8 mouse cellular contexts compared by ENCODE assay signal in genomic region chr19:41763870-41764660, GRCm38 (mm10). TPM values are rescaled to one million over a fixed set of nuclear protein-coding genes. Genes with fewer than 3 reads are reported as not detected.
DNase-seq lines count a peak whose midpoint lies in the region; ATAC-seq and TF ChIP-seq lines count a peak whose summit lies in the region.

No protein-coding gene starts in this region.

- H3K27ac ChIP-seq in forebrain, embryonic 13.5 days = no peak overlapping the region
- no peak overlapping the region for H3K27ac ChIP-seq in lung, embryonic 16.5 days (ENCODE audit: low read length)

- peak; percentile 87 for DNase-seq in c-Kit-positive CD71-negative TER-119-negative erythroid progenitor cells, embryonic 14.5 days (ENCODE audit: low read depth)
- DNase-seq in layer of hippocampus, adult 8-10 months (ENCODE audit: low spot score in 2 of 2) = peak; percentile 78 to 97
- DNase-seq in ovary, postnatal 14 days (ENCODE audit: low spot score) = peak; percentile 90
- peak; percentile 88 for DNase-seq in thymus, postnatal 14 days

- H3K9me3 ChIP-seq in E14TG2a.4 (ENCODE audit: low read length) = no peaks in the 10 kb centered on the region
- no peaks in the 10 kb centered on the region for H3K9me3 ChIP-seq in forebrain, embryonic 13.5 days (replicated peaks)
- H3K9me3 ChIP-seq in lung, embryonic 16.5 days (ENCODE audit: control insufficient read depth, low read length) = no peaks in the 10 kb centered on the region

- H3K9ac ChIP-seq in forebrain, embryonic 13.5 days = no peak overlapping the region
- H3K9ac ChIP-seq in lung, embryonic 16.5 days (ENCODE audit: low read length) = no peak overlapping the region

- ATAC-seq in forebrain, embryonic 13.5 days = peak; percentile 84
- ATAC-seq in hematopoietic stem cell, adult 5-6 weeks (replicated peaks in 1 of 2; ENCODE audit: insufficient read depth in 1 of 2, low FRiP score in 2 of 2, low TSS enrichment in 1 of 2, low read depth in 1 of 2, poor library complexity in 2 of 2, severe bottlenecking in 2 of 2) = peak; percentile 65 to 71; a peak in 3 of 4 replicates
- ATAC-seq in lung, embryonic 16.5 days (ENCODE audit: low read depth) = peak; percentile 67; the same call in 1 of the 2 replicates

- H3K4me2 ChIP-seq in forebrain, embryonic 13.5 days = no peak overlapping the region
- H3K4me2 ChIP-seq in lung, embryonic 16.5 days (ENCODE audit: low read depth, low read length) = no peak overlapping the region

- TF ChIP-seq CTCF in E14TG2a.4 (conservative IDR thresholded peaks at IDR 0.05; ENCODE audit: low read length) = peak; percentile 80

- H3K4me3 ChIP-seq in E14TG2a.4 (replicated peaks; ENCODE audit: low read length) = no peak overlapping the region
- H3K4me3 ChIP-seq in forebrain, embryonic 13.5 days = no peak overlapping the region
- H3K4me3 ChIP-seq in lung, embryonic 16.5 days (ENCODE audit: low read length) = no peak overlapping the region

- H3K4me1 ChIP-seq in E14TG2a.4 (replicated peaks; ENCODE audit: low read depth, low read length) = peaks cover 44% of the 10 kb centered on the region
- H3K4me1 ChIP-seq in forebrain, embryonic 13.5 days = 0 out of 2 replicates have a peak, but pooled peaks cover 3% of the 10 kb centered on the region
- no peaks in the 10 kb centered on the region for H3K4me1 ChIP-seq in lung, embryonic 16.5 days (replicated peaks; ENCODE audit: control insufficient read depth, insufficient read depth, low read length)

- WGBS in forebrain, embryonic 13.5 days = 33% methylated on average over 12 of the region's 12 CpGs
- 23% methylated on average over 12 of the region's 12 CpGs for WGBS in lung, embryonic 16.5 days

- no peaks in the 10 kb centered on the region for H3K27me3 ChIP-seq in E14TG2a.4 (ENCODE audit: insufficient read depth, low read length)
- no peaks in the 10 kb centered on the region for H3K27me3 ChIP-seq in forebrain, embryonic 13.5 days
- no peaks in the 10 kb centered on the region for H3K27me3 ChIP-seq in lung, embryonic 16.5 days (ENCODE audit: control insufficient read depth, insufficient read depth, low read depth, low read length)

- peaks cover 44% of the 10 kb centered on the region for H3K36me3 ChIP-seq in E14TG2a.4 (ENCODE audit: insufficient read depth, low read length)
- H3K36me3 ChIP-seq in forebrain, embryonic 13.5 days (ENCODE audit: poor library complexity, severe bottlenecking) = peaks cover 24% of the 10 kb centered on the region
- no peaks in the 10 kb centered on the region; the same call in 1 of the 2 replicates for H3K36me3 ChIP-seq in lung, embryonic 16.5 days (ENCODE audit: control insufficient read depth, insufficient read depth, low read length)

RNA-seq across cellular contexts. Expression of gene Slit1, which starts 20.6 kb away (rescaled TPM):
- polyA plus RNA-seq in forebrain, embryonic 13.5 days (2015; fragmentation: Nextera tagmentation; extraction: Ambion mirVana) = 13.9 and 14.4 TPM in 2 replicates
- total RNA-seq in hematopoietic stem cell, adult 5-6 weeks (2017) = 0.13 TPM in 1 of 2 replicates, not detected in the other
- total RNA-seq in layer of hippocampus, adult 8-10 months (2022) = 100 to 1,000 TPM; 184 to 232 (median 208) TPM
- 0.11 and 0.14 TPM in 2 replicates for polyA plus RNA-seq in lung, embryonic 16.5 days (2015; fragmentation: Nextera tagmentation; extraction: Ambion mirVana)

RNA-seq across cellular contexts. Expression of gene Arhgap19, which starts 37.8 kb away (rescaled TPM):
- polyA plus RNA-seq in forebrain, embryonic 13.5 days (2015; fragmentation: Nextera tagmentation; extraction: Ambion mirVana) = 20.4 and 21.5 TPM in 2 replicates
- total RNA-seq in hematopoietic stem cell, adult 5-6 weeks (2017) = 17.8 and 26.8 TPM in 2 replicates
- 1 to 10 TPM; 2.4 to 3.1 (median 2.9) TPM for total RNA-seq in layer of hippocampus, adult 8-10 months (2022)
- 26.8 and 28.6 TPM in 2 replicates for polyA plus RNA-seq in lung, embryonic 16.5 days (2015; fragmentation: Nextera tagmentation; extraction: Ambion mirVana)

Comparison
In these comparisons a context has a peak if more than half of its experiments do, and no peak if none do; other contexts are left out.
1. RNA of gene Slit1, which starts 20.6 kb away (total RNA-seq): 184 to 232 TPM in layer of hippocampus, adult 8-10 months; 0.13 TPM in hematopoietic stem cell, adult 5-6 weeks; every median in the first group is over 100 times any median in the second.
2. Peak in every context shown above with its lines, with median percentiles within 50 percentile points of each other: DNase-seq and ATAC-seq.